Mouse (Mus musculus): ENCODE measurements at regions not wholly inside any gene's neighbourhood (a gene's known extent, or its start where the extent isn't known, plus 50 kb on each side); places are given as distances from the start of the nearest gene placed in this dataset.

GRCm38 (mm10) chr6:147973059-147973458, 74.0 kb upstream of the Far2 start:
- no peak for DNase-seq

- DNase-seq = no peak
These were observed 71.1 kb upstream of the Far2 start for GRCm38 (mm10) chr6:147975917-147976316.

- DNase-seq = no peak
These were observed 57.7 kb upstream of the Far2 start for GRCm38 (mm10) chr6:147989381-147989780.
